Comparison of ENCODE assay signal across 30 mouse cellular contexts in the genomic region with DNA sequence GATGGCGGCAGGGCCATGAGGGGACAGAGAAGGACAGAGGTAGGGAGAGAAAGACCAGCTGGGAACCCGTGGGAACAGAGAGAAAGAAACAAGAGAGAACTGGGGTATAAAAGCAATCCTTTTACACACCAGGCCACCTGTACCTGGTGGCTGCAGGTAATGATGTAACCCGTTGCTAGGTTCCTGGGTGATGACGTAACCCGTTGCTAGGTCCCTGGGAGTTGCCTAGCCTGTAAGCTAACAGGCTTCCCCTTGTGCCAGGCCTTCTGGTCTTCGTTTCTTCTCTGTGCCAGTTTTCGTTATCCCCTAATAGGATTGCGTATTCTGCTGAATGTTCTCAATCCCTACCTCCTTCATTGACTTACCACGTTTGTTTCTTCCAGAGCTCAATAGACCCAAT. TPM values are rescaled to one million over a fixed set of nuclear protein-coding genes. Genes with fewer than 3 reads are reported as not detected.
"Had no signal": no experiment of that assay in that cellular context is flagged by ENCODE, and none has a peak within 500 bp of the region (broad histone marks: within the 10 kb centered on the region; RNA-seq: fewer than 3 reads in every experiment).

No protein-coding gene starts in this region.

- H3K4me1 ChIP-seq: embryonic facial prominence, embryonic 10.5 days; embryonic facial prominence, embryonic 12.5 days; embryonic facial prominence, embryonic 13.5 days; embryonic facial prominence, embryonic 15.5 days; forebrain, embryonic 12.5 days; forebrain, embryonic 13.5 days; forebrain, embryonic 15.5 days had no signal

- H3K9me3 ChIP-seq: embryonic facial prominence, embryonic 10.5 days; embryonic facial prominence, embryonic 12.5 days; embryonic facial prominence, embryonic 13.5 days; embryonic facial prominence, embryonic 15.5 days; forebrain, embryonic 10.5 days; forebrain, embryonic 12.5 days; forebrain, embryonic 13.5 days; forebrain, embryonic 15.5 days had no signal

- H3K36me3 ChIP-seq: embryonic facial prominence, embryonic 10.5 days; embryonic facial prominence, embryonic 12.5 days; embryonic facial prominence, embryonic 13.5 days; embryonic facial prominence, embryonic 15.5 days; forebrain, embryonic 10.5 days; forebrain, embryonic 12.5 days; forebrain, embryonic 15.5 days had no signal

- H3K27me3 ChIP-seq: embryonic facial prominence, embryonic 12.5 days; embryonic facial prominence, embryonic 13.5 days; embryonic facial prominence, embryonic 15.5 days; forebrain, embryonic 12.5 days; forebrain, embryonic 13.5 days; forebrain, embryonic 15.5 days had no signal

- DNase-seq: cerebellum, adult 8-10 months; cerebellum, adult 9-10 months; cerebellum, adult 9-11 months; cerebellum, postnatal 10 days; cerebellum, postnatal 14 days; cerebellum, postnatal 25 days; cerebellum, postnatal 36 days; embryo, embryonic 11 days; forebrain, postnatal 0 days; gastrocnemius, adult 2 months; gastrocnemius, postnatal 10 days; gastrocnemius, postnatal 14 days; gastrocnemius, postnatal 25 days; gastrocnemius, postnatal 36 days; heart, adult 11 months; heart, adult 18-20 months; heart, adult 2 months had no signal

- H3K9ac ChIP-seq: embryonic facial prominence, embryonic 12.5 days; embryonic facial prominence, embryonic 13.5 days; embryonic facial prominence, embryonic 15.5 days; forebrain, embryonic 12.5 days; forebrain, embryonic 13.5 days; forebrain, embryonic 15.5 days; forebrain, postnatal 0 days had no signal

- H3K4me3 ChIP-seq: embryonic facial prominence, embryonic 10.5 days; embryonic facial prominence, embryonic 12.5 days; embryonic facial prominence, embryonic 13.5 days; embryonic facial prominence, embryonic 15.5 days; erythroblast, embryonic 14.5 days; forebrain, embryonic 10.5 days; forebrain, embryonic 12.5 days; forebrain, embryonic 13.5 days; forebrain, embryonic 15.5 days; gastrocnemius, adult 2 months; heart, adult 2 months had no signal

- H3K4me2 ChIP-seq: embryonic facial prominence, embryonic 12.5 days; embryonic facial prominence, embryonic 13.5 days; embryonic facial prominence, embryonic 15.5 days; forebrain, embryonic 12.5 days; forebrain, embryonic 13.5 days; forebrain, embryonic 15.5 days had no signal

- H3K27ac ChIP-seq: embryonic facial prominence, embryonic 10.5 days; embryonic facial prominence, embryonic 12.5 days; embryonic facial prominence, embryonic 13.5 days; embryonic facial prominence, embryonic 15.5 days; forebrain, embryonic 10.5 days; forebrain, embryonic 12.5 days; forebrain, embryonic 13.5 days; forebrain, embryonic 15.5 days; gastrocnemius, adult 2 months; heart, adult 2 months had no signal

- ATAC-seq: forebrain, embryonic 13.5 days; forebrain, embryonic 14.5 days; forebrain, embryonic 15.5 days; forebrain, embryonic 16.5 days; forebrain, postnatal 0 days had no signal

RNA-seq across cellular contexts. Expression of a gene that starts 36.8 kb away (rescaled TPM):
- total RNA-seq: gastrocnemius, adult 18-20 months; gastrocnemius, adult 2 months; gastrocnemius, postnatal 36 days; granulocyte monocyte progenitor cell, adult 5-6 weeks; heart, adult 2 months had no signal
- polyA plus RNA-seq: erythroblast, embryonic 14.5 days had no signal
